Mouse (Mus musculus) liver, adult 2 months (tissue): ENCODE measurements around the gene Hhipl1. TPM values are rescaled to one million over a fixed set of nuclear protein-coding genes. Genes with fewer than 3 reads are reported as not detected.
A peak's percentile ranks its signal among the peaks of the same experiment; 100 is the strongest.

ENCODE experiments used
- DNase-seq: peaks from one replicate; pipeline ENCODE4 v3.0.0-alpha.2; 2011; ENCODE audit warnings: low read depth, low spot score; ENCODE audit errors: extremely low read depth
- H3K27ac ChIP-seq: fragments of 200-500 bp; replicated peaks from 2 replicates; pipeline ENCODE4 v1.5.1; 2012; ENCODE audit warnings: low read depth, mild to moderate bottlenecking, control low read depth, inconsistent platforms, low read length; ENCODE audit not compliant: insufficient read depth
- H3K27me3 ChIP-seq: fragments of 200-500 bp; 2 replicates; pipeline ENCODE4 v1.6.1; 2012; ENCODE audit warnings: mild to moderate bottlenecking, moderate library complexity, low read length, inconsistent platforms; ENCODE audit not compliant: control insufficient read depth, insufficient read depth
- H3K36me3 ChIP-seq: fragments of 200-500 bp; 2 replicates; pipeline ENCODE4 v1.6.1; 2012; ENCODE audit warnings: low read length, inconsistent platforms; ENCODE audit not compliant: control insufficient read depth, insufficient read depth
- H3K4me1 ChIP-seq: fragments of 200-500 bp; 2 replicates; pipeline ENCODE4 v1.6.1; 2011; ENCODE audit warnings: low read length; ENCODE audit not compliant: control insufficient read depth, insufficient read depth
- H3K4me3 ChIP-seq: fragments of 200-500 bp; 2 replicates; pipeline ENCODE4 v1.5.1; 2011; ENCODE audit warnings: low read depth, mild to moderate bottlenecking, control low read depth, low read length, moderate library complexity; ENCODE audit not compliant: insufficient read depth
- H3K79me2 ChIP-seq: fragments of 200-500 bp; 2 replicates; pipeline ENCODE4 v1.6.1; 2012; ENCODE audit warnings: inconsistent platforms, mild to moderate bottlenecking, low read length, moderate library complexity; ENCODE audit not compliant: control insufficient read depth, insufficient read depth
- H3K9ac ChIP-seq: fragments of 200-500 bp; 2 replicates; pipeline ENCODE4 v1.6.1; 2012; ENCODE audit warnings: low read depth, mild to moderate bottlenecking, control low read depth, inconsistent platforms, low read length
- CTCF ChIP-seq: fragments of 200-500 bp; IDR thresholded peaks from 2 replicates; pipeline ENCODE4 v1.5.1; 2011; ENCODE audit warnings: low read depth, low read length, control low read depth
- POLR2A ChIP-seq: fragments of 200-500 bp; IDR thresholded peaks from 2 replicates; pipeline ENCODE4 v1.6.1; 2011; ENCODE audit warnings: low read length, control low read depth; ENCODE audit not compliant: insufficient read depth; ENCODE audit errors: extremely low read depth
- WGBS: fragments of 180-500 bp; shearing (Covaris S2); methylation state at CpG from one replicate; pipeline ENCODE4 v1.1.7; 2018; 5-methylcytosine and 5-hydroxymethylcytosine counted together
- polyA plus RNA-seq: library from polyadenylated mRNA; depleted of rRNA; stranded (reverse); fragments of >200 nt; gene quantifications from 2 replicates; pipeline ENCODE4 v1.2.3, GENCODE M21; 2012
- total RNA-seq: library from RNA; depleted of rRNA; stranded (reverse); fragments of >200 nt; gene quantifications from 2 replicates; pipeline ENCODE4 v1.2.3, GENCODE M21; 2014

Hhipl1 gene
- total and polyA plus RNA-seq, 2 experiments: 0.50 to 0.55 TPM

- H3K36me3 ChIP-seq: no peaks in the 10 kb centered on the region
- no peaks in the 10 kb centered on the region for H3K27me3 ChIP-seq
- no peak for DNase-seq
- TF ChIP-seq POLR2A: no peak
- 11% methylated on average over 35 of the region's 35 CpGs for WGBS
- H3K4me1 ChIP-seq: no peaks in the 10 kb centered on the region
- no peak overlapping the region for H3K27ac ChIP-seq
- no peaks in the 10 kb centered on the region for H3K79me2 ChIP-seq
- H3K9ac ChIP-seq: no peak overlapping the region
- no peak overlapping the region for H3K4me3 ChIP-seq
Observed at GRCm38 (mm10) chr12:108352371-108353136, 46.5 kb downstream of the Hhipl1 start.

- Histone ChIP-seq H3K27me3 (no peaks in the 10 kb centered on the region), H3K9ac (no peak overlapping the region), H3K27ac (no peak overlapping the region), H3K4me1 (no peaks in the 10 kb centered on the region), H3K4me3 (no peak overlapping the region), H3K36me3 (no peaks in the 10 kb centered on the region), H3K79me2 (no peaks in the 10 kb centered on the region)
- 72% methylated on average over 2 of the region's 2 CpGs for WGBS
- TF ChIP-seq CTCF: no peak
- no peak for TF ChIP-seq POLR2A
- no peak for DNase-seq
Observed at GRCm38 (mm10) chr12:108354284-108354683, 48.2 kb downstream of the Hhipl1 start.

- Histone ChIP-seq H3K27me3 (no peaks in the 10 kb centered on the region), H3K4me1 (no peaks in the 10 kb centered on the region), H3K27ac (no peak overlapping the region), H3K36me3 (no peaks in the 10 kb centered on the region), H3K79me2 (no peaks in the 10 kb centered on the region), H3K4me3 (no peak overlapping the region), H3K9ac (no peak overlapping the region)
- WGBS: 76% methylated on average over 1 of the region's 1 CpGs
- TF ChIP-seq CTCF: no peak
- TF ChIP-seq POLR2A: no peak
- DNase-seq: no peak
Observed at GRCm38 (mm10) chr12:108355271-108355670, 49.2 kb downstream of the Hhipl1 start.

GRCm38 (mm10) chr12:108355986-108356385 lies 49.9 kb downstream of the Hhipl1 start:
- no peaks in the 10 kb centered on the region for H3K27me3 ChIP-seq
- no peak overlapping the region for H3K4me3 ChIP-seq
- H3K36me3 ChIP-seq: no peaks in the 10 kb centered on the region
- TF ChIP-seq POLR2A (no peak), CTCF (no peak)
- H3K27ac ChIP-seq: no peak overlapping the region
- no peaks in the 10 kb centered on the region for H3K4me1 ChIP-seq
- no peaks in the 10 kb centered on the region for H3K79me2 ChIP-seq
- H3K9ac ChIP-seq: no peak overlapping the region
- DNase-seq: no peak

- no peak overlapping the region for H3K27ac ChIP-seq
- DNase-seq: peak; percentile 21
- H3K4me1 ChIP-seq: no peaks in the 10 kb centered on the region
- WGBS: 7% methylated on average over 5 of the region's 5 CpGs
- H3K4me3 ChIP-seq: no peak overlapping the region
- no peaks in the 10 kb centered on the region for H3K79me2 ChIP-seq
- no peaks in the 10 kb centered on the region for H3K36me3 ChIP-seq
- no peaks in the 10 kb centered on the region for H3K27me3 ChIP-seq
- TF ChIP-seq CTCF (peak; percentile 93), POLR2A (no peak)
- H3K9ac ChIP-seq: no peak overlapping the region
Observed at GRCm38 (mm10) chr12:108363796-108364195, 57.7 kb downstream of the Hhipl1 start.

GRCm38 (mm10) chr12:108365340-108365739 lies 59.3 kb downstream of the Hhipl1 start:
- no peaks in the 10 kb centered on the region for H3K4me1 ChIP-seq
- DNase-seq: no peak
- no peak overlapping the region for H3K4me3 ChIP-seq
- no peak overlapping the region for H3K27ac ChIP-seq
- H3K9ac ChIP-seq: no peak overlapping the region
- H3K79me2 ChIP-seq: no peaks in the 10 kb centered on the region
- H3K27me3 ChIP-seq: no peaks in the 10 kb centered on the region
- no peaks in the 10 kb centered on the region for H3K36me3 ChIP-seq
- TF ChIP-seq POLR2A: no peak
- TF ChIP-seq CTCF: no peak
- WGBS: 41% methylated on average over 3 of the region's 3 CpGs
